Mouse (Mus musculus) cortical plate, adult 2 months (tissue): ENCODE measurements around the gene Plekhh3.

Experiments
- CTCF ChIP-seq: fragments of 200-500 bp; IDR thresholded peaks from 2 replicates; pipeline ENCODE4 v1.5.1; 2011; ENCODE audit warnings: mild to moderate bottlenecking, control low read depth, low read length; ENCODE audit not compliant: insufficient read depth; ENCODE audit errors: extremely low read depth
- POLR2A ChIP-seq: fragments of 200-500 bp; IDR thresholded peaks from 2 replicates; pipeline ENCODE4 v1.6.1; 2011; ENCODE audit warnings: mild to moderate bottlenecking, low read length, control low read depth; ENCODE audit not compliant: insufficient read depth; ENCODE audit errors: extremely low read depth

GRCm38 (mm10) chr11:101172434-101172815 is 1.3 kb upstream of the Plekhh3 start:
- TF ChIP-seq CTCF (no peak), POLR2A (no peak)
